ENCODE assay signal across 14 mouse cellular contexts in genomic region chr12:75709506-75709905, GRCm38 (mm10).
"Had no signal": no experiment of that assay in that cellular context is flagged by ENCODE, and none has a peak within 500 bp of the region (broad histone marks: within the 10 kb centered on the region; RNA-seq: fewer than 3 reads in every experiment).

No protein-coding gene starts in this region.

- H3K27me3 ChIP-seq: limb, embryonic 12.5 days; lung, embryonic 15.5 days; neural tube, embryonic 13.5 days had no signal

- H3K4me3 ChIP-seq: layer of hippocampus, adult 2 months; limb, embryonic 12.5 days; lung, embryonic 15.5 days; neural tube, embryonic 13.5 days had no signal

- H3K4me2 ChIP-seq: limb, embryonic 12.5 days; lung, embryonic 15.5 days; neural tube, embryonic 13.5 days had no signal

- H3K27ac ChIP-seq: kidney, postnatal 0 days; layer of hippocampus, adult 2 months; limb, embryonic 12.5 days; lung, embryonic 15.5 days; macrophage; neural tube, embryonic 13.5 days had no signal

- DNase-seq: kidney, adult 11 months; kidney, adult 9 months; liver; lung, postnatal 14 days; midbrain, embryonic 14.5 days; right cerebral cortex, postnatal 14 days; thymus, adult 2 months; thymus, postnatal 25 days had no signal

- H3K9me3 ChIP-seq: limb, embryonic 12.5 days; lung, embryonic 15.5 days; neural tube, embryonic 13.5 days had no signal

- H3K9ac ChIP-seq: limb, embryonic 12.5 days; lung, embryonic 15.5 days; neural tube, embryonic 13.5 days had no signal

- H3K36me3 ChIP-seq: limb, embryonic 12.5 days; lung, embryonic 15.5 days had no signal

- H3K4me1 ChIP-seq: limb, embryonic 12.5 days; lung, embryonic 15.5 days; neural tube, embryonic 13.5 days had no signal
